Mouse (Mus musculus) kidney, embryonic 16.5 days (tissue): ENCODE results near the gene S100a1. TPM values are rescaled to one million over a fixed set of nuclear protein-coding genes. Genes with fewer than 3 reads are reported as not detected.

Source experiments
- ATAC-seq: fragments of 200-750 bp; cut with Nextera tagmentation; 2 replicates; pipeline ENCODE4 v1.8.0; 2017; ENCODE audit warnings: moderate TSS enrichment; ENCODE audit not compliant: low FRiP score, low TSS enrichment
- H3K27ac ChIP-seq: fragments of 300-500 bp; sonication (generic); 2 replicates; pipeline ENCODE4 v1.5.1; 2014; ENCODE audit warnings: low read length
- H3K27me3 ChIP-seq: fragments of 300-500 bp; sonication (generic); 2 replicates; pipeline ENCODE4 v1.6.1; 2014; ENCODE audit warnings: low read length, control low read depth, mixed read lengths; ENCODE audit not compliant: insufficient read depth
- H3K36me3 ChIP-seq: fragments of 300-500 bp; sonication (generic); 2 replicates; pipeline ENCODE4 v1.6.1; 2014; ENCODE audit warnings: low read length, control low read depth, mixed read lengths; ENCODE audit not compliant: insufficient read depth
- H3K4me1 ChIP-seq: fragments of 300-500 bp; sonication (generic); 2 replicates; pipeline ENCODE4 v1.6.1; 2014; ENCODE audit warnings: low read length, control low read depth, mixed read lengths; ENCODE audit not compliant: insufficient read depth
- H3K4me2 ChIP-seq: fragments of 300-500 bp; sonication (generic); replicated peaks from 2 replicates; pipeline ENCODE4 v1.6.1; 2014; ENCODE audit warnings: low read depth, low read length
- H3K4me3 ChIP-seq: fragments of 300-500 bp; sonication (generic); 2 replicates; pipeline ENCODE4 v1.5.1; 2014; ENCODE audit warnings: mild to moderate bottlenecking, low read length
- H3K9ac ChIP-seq: fragments of 300-500 bp; sonication (generic); replicated peaks from 2 replicates; pipeline ENCODE4 v1.6.1; 2014; ENCODE audit warnings: low read length
- H3K9me3 ChIP-seq: fragments of 300-500 bp; sonication (generic); 2 replicates; pipeline ENCODE4 v1.6.1; 2016; ENCODE audit warnings: low read length, control low read depth
- WGBS: fragments of 180-500 bp; shearing (Covaris S2); extraction: QIAGEN DNeasy Blood & Tissue Kit; methylation state at CpG from one replicate; pipeline ENCODE4 v1.1.7; 2014; 5-methylcytosine and 5-hydroxymethylcytosine counted together
- polyA plus RNA-seq: library from polyadenylated mRNA; unstranded; fragments of >200 nt; fragmentation: Nextera tagmentation; extraction: Ambion mirVana; gene quantifications from 2 replicates; pipeline ENCODE4 v1.2.1, GENCODE M21; 2015

S100a1 gene
- polyA plus RNA-seq, 1 experiment from 2014 or later = 122 TPM

DNA sequence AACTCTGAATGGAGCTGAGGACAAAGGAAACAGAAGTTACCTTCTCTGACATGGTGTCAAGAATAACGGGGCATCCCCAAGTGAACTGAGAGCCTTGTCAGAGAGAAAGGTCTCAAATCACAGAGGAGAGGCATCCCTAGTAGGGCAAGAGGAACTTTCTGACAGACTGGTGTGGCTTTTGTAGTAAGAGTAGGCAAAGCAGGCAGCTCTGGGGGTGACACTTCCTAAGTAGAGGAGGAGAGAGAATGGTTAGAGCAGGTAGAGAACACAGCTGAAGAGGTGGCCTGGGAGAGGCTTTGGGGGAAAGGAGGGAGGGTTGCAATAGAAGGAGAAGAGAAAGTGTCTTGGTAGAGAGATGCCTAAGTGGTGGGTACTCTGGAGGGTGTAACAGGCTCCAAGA, 21.3 kb upstream of the S100a1 start:
- no peaks in the 10 kb centered on the region for H3K27me3 ChIP-seq
- no peaks in the 10 kb centered on the region for H3K9me3 ChIP-seq
- no peaks in the 10 kb centered on the region for H3K36me3 ChIP-seq
- H3K4me3 ChIP-seq = no peak overlapping the region
- no peak overlapping the region for H3K9ac ChIP-seq
- ATAC-seq = no peak
- no peak overlapping the region for H3K27ac ChIP-seq
- H3K4me2 ChIP-seq = no peak overlapping the region
- H3K4me1 ChIP-seq = peaks cover 24% of the 10 kb centered on the region
- WGBS = 67% methylated on average over 1 of the region's 1 CpGs

DNA sequence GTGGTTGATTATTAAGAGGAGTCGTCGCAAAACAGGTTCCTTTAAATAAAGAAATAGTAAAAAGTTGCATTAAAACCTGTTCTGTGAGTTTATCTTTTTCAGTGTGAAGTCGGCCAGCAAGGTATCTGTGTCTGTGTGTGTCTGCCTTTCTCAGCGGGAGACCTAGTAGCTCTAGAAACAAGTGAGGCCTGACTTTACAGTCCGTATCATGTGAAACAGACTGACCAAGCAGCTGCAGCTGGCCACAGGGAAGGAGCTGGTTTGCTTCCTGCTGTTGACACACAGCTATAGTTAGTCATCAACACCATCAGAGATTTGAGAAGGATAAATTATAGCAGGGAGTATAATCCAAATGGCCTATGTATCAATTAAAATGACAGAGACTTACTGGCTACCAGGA, 17.5 kb upstream of the S100a1 start:
- no peaks in the 10 kb centered on the region for H3K9me3 ChIP-seq
- ATAC-seq = no peak
- 61% methylated on average over 5 of the region's 5 CpGs for WGBS

DNA sequence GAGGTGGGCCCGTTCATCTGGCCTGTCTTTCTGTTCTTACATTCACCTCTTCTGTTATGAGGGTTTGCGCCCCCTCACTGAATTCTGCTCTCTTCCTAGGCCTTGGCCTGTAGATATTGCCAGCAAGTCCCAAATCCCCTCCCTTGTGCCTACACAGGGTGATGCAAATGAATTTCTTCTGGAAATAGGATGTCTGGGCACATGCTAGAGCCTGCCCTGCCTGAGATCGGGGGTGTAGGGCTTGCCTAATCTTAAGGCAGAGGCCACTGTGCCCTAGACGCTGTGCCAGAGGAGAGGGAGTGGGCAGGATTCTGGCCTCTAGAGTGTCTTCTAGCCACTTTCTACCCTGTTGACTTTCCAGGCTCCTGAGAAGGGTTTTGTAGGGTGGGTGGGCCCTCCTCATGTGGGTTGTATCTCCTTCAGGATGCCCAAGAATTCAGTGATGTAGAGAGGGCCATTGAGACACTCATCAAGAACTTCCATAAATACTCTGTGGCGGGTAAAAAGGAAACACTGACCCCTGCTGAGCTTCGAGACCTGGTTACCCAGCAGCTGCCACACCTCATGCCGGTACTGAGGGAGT, 13.2 kb upstream of the S100a1 start:
- WGBS = 88% methylated on average over 7 of the region's 7 CpGs
- no peak overlapping the region for H3K4me2 ChIP-seq

More for the DNA sequence above, 17.5 kb upstream of the S100a1 start:
- Histone ChIP-seq H3K9ac (no peak overlapping the region), H3K27me3 (no peaks in the 10 kb centered on the region), H3K4me1 (peaks cover under 1% of the 10 kb centered on the region; the same call in 1 of the 2 replicates), H3K27ac (no peak overlapping the region), H3K4me3 (no peak overlapping the region), H3K36me3 (no peaks in the 10 kb centered on the region), H3K4me2 (no peak overlapping the region)

GRCm38 (mm10) chr3:90526580-90526979, 12.4 kb upstream of the S100a1 start, which contains the start of gene S100a14:
Gene S100a14 (plus strand): TSS chr3:90526856.
- H3K4me3 ChIP-seq = no peak within 1 kb of the TSS
- 0 out of 2 replicates have a peak, but pooled peaks cover 4% of the 10 kb centered on the region for H3K36me3 ChIP-seq
- H3K27me3 ChIP-seq = no peaks in the 10 kb centered on the region
- H3K9me3 ChIP-seq = no peaks in the 10 kb centered on the region
- no peaks in the 10 kb centered on the region; the same call in 1 of the 2 replicates for H3K4me1 ChIP-seq
- H3K9ac ChIP-seq = no peak within 1 kb of the TSS
- peak; percentile 71 for ATAC-seq
- 50% methylated on average over 5 of the region's 5 CpGs for WGBS
- H3K27ac ChIP-seq = no peak within 1 kb of the TSS
- H3K4me2 ChIP-seq = no peak within 1 kb of the TSS

More for the DNA sequence above, 13.2 kb upstream of the S100a1 start:
- no peak overlapping the region for H3K27ac ChIP-seq
- H3K27me3 ChIP-seq = no peaks in the 10 kb centered on the region
- H3K36me3 ChIP-seq = 0 out of 2 replicates have a peak, but pooled peaks cover 4% of the 10 kb centered on the region
- H3K4me1 ChIP-seq = no peaks in the 10 kb centered on the region; the same call in 1 of the 2 replicates
- ATAC-seq = no peak
- no peaks in the 10 kb centered on the region for H3K9me3 ChIP-seq
- no peak overlapping the region for H3K9ac ChIP-seq
- H3K4me3 ChIP-seq = no peak overlapping the region

- no peaks in the 10 kb centered on the region; the same call in 1 of the 2 replicates for H3K4me1 ChIP-seq
- no peak for ATAC-seq
- H3K9me3 ChIP-seq = no peaks in the 10 kb centered on the region
- no peak overlapping the region for H3K27ac ChIP-seq
- H3K9ac ChIP-seq = no peak overlapping the region
- H3K4me2 ChIP-seq = no peak overlapping the region
- H3K36me3 ChIP-seq = 0 out of 2 replicates have a peak, but pooled peaks cover 4% of the 10 kb centered on the region
- no peaks in the 10 kb centered on the region for H3K27me3 ChIP-seq
- no peak overlapping the region for H3K4me3 ChIP-seq
- 76% methylated on average over 2 of the region's 2 CpGs for WGBS
Observed at GRCm38 (mm10) chr3:90526076-90526475, 11.9 kb upstream of the S100a1 start.

DNA sequence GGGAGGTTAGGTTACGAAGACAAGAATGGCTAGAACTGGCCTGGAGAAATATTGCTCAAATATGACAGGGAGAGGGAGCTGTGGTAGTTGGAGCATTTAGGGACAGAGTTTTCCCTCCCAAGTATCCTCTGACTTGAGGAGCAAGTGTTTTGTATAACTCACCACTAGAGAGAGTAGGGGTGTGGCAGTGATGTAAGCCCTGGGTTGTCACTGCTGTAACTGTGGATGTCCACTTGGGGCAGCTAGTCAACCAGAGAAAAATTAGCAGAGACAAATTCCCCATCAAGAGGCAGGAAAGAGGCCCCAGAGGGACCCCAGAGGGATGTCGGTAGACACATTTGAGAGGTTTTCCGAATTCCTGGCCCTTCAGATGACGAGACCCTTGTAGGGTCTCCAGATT, 11.2 kb upstream of the S100a1 start:
- H3K36me3 ChIP-seq = 0 out of 2 replicates have a peak, but pooled peaks cover 4% of the 10 kb centered on the region
- H3K4me1 ChIP-seq = no peaks in the 10 kb centered on the region; the same call in 1 of the 2 replicates
- no peak overlapping the region for H3K4me3 ChIP-seq
- no peak overlapping the region for H3K27ac ChIP-seq
- no peak overlapping the region for H3K9ac ChIP-seq
- 49% methylated on average over 4 of the region's 4 CpGs for WGBS
- no peak for ATAC-seq
- H3K27me3 ChIP-seq = no peaks in the 10 kb centered on the region
- H3K9me3 ChIP-seq = no peaks in the 10 kb centered on the region
- H3K4me2 ChIP-seq = no peak overlapping the region

DNA sequence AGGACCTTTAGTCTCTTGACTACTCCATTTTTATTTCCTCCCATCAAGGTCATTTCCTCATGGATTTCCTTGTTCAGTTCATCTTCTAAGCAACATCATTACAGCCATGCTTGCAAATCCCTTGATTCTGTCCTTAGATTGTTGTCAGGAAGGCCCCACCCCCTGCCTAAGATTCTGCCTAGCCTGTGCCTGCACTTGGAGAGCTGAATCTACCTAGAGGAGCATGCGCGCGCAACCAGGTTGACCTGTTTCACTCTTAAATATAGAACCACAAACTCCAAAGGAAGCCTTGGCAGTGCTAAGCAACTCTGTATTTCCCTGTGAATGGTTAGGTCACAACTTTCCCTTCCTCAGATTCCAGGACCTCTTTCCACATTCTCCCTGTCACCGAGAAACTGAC, 3.5 kb upstream of the S100a1 start:
- no peaks in the 10 kb centered on the region for H3K9me3 ChIP-seq
- H3K9ac ChIP-seq = no peak overlapping the region
- no peak overlapping the region for H3K4me2 ChIP-seq
- H3K36me3 ChIP-seq = no peaks in the 10 kb centered on the region
- H3K27me3 ChIP-seq = no peaks in the 10 kb centered on the region
- H3K4me3 ChIP-seq = no peak overlapping the region
- whole genome bisulfite sequencing = 73% methylated on average over 4 of the region's 4 CpGs
- peaks cover 22% of the 10 kb centered on the region for H3K4me1 ChIP-seq
- no peak for ATAC-seq
- no peak overlapping the region for H3K27ac ChIP-seq

DNA sequence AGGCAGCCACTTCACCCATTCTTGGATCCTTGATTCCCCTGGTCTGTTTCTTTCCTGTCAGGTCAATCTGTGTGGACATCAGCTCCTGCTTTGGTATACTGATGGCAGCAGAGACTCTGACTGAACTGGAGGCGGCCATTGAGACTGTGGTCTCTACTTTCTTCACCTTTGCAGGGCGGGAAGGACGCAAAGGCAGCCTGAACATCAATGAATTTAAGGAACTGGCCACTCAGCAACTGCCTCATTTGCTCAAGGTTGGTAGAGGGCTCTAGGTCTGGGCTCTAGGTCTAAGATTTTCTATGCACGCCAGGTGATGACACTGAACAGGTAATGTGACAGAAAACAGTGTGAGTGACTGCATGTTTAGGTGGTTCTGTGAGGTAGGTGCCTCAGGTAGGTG, 1.6 kb upstream of the S100a1 start:
- 90% methylated on average over 4 of the region's 4 CpGs for WGBS
- no peaks in the 10 kb centered on the region for H3K9me3 ChIP-seq
- peaks cover 22% of the 10 kb centered on the region for H3K4me1 ChIP-seq
- no peak for ATAC-seq
- H3K4me2 ChIP-seq = peak overlapping the region; percentile 88; the same call in 1 of the 2 replicates
- H3K27ac ChIP-seq = no peak overlapping the region
- 0 out of 2 replicates have a peak, but pooled peaks cover 4% of the 10 kb centered on the region for H3K36me3 ChIP-seq
- H3K27me3 ChIP-seq = no peaks in the 10 kb centered on the region
- no peak overlapping the region for H3K9ac ChIP-seq
- no peak overlapping the region for H3K4me3 ChIP-seq

DNA sequence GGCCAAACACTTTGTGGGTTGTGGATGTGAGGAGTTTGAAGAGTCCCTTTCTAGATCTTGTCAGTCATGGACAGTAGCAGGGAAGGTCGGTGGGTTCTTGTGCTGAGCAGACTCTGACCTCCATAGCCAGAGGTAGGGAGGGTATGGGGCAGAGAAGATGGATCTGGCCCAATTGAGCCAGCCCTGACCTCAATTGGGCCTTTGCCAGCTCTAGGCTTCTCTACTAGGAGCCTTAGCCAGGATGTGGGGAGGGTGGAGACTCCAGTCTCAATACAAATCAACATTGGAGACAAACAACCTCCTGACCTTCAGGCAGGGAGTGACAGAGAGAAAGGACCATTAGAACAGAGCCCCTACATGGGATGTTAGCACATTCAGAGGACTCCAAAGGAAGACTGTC, 1.1 kb upstream of the S100a1 start:
- ATAC-seq = peak; percentile 7; the same call in 1 of the 2 replicates
- Histone ChIP-seq H3K27ac (0 out of 2 replicates have a peak overlapping the region, but pooled peaks have one; percentile 7), H3K9me3 (no peaks in the 10 kb centered on the region), H3K4me2 (peak overlapping the region; percentile 88), H3K4me3 (peak overlapping the region; percentile 57), H3K27me3 (no peaks in the 10 kb centered on the region), H3K4me1 (peaks cover 22% of the 10 kb centered on the region), H3K36me3 (0 out of 2 replicates have a peak, but pooled peaks cover 6% of the 10 kb centered on the region), H3K9ac (peak overlapping the region; percentile 70)
- WGBS = 65% methylated on average over 1 of the region's 1 CpGs

GRCm38 (mm10) chr3:90514691-90515090, 499 bp upstream of the S100a1 start:
- Histone ChIP-seq H3K27ac (peak overlapping the region; percentile 59), H3K9ac (peak overlapping the region; percentile 70), H3K27me3 (no peaks in the 10 kb centered on the region), H3K4me2 (peak overlapping the region; percentile 88), H3K9me3 (no peaks in the 10 kb centered on the region), H3K4me3 (peak overlapping the region; percentile 57), H3K36me3 (0 out of 2 replicates have a peak, but pooled peaks cover 6% of the 10 kb centered on the region), H3K4me1 (peaks cover 22% of the 10 kb centered on the region)
- 0% methylated on average over 10 of the region's 10 CpGs for WGBS
- peak; percentile 88 for ATAC-seq
